Mouse (Mus musculus) embryonic facial prominence, embryonic 12.5 days (tissue): Measurements from ENCODE around the gene Sgsm3. TPM values are rescaled to one million over a fixed set of nuclear protein-coding genes. Genes with fewer than 3 reads are reported as not detected.

Source experiments
- ATAC-seq: fragments of 200-750 bp; cut with Nextera tagmentation; 2 replicates; pipeline ENCODE4 v1.8.0; 2017; ENCODE audit not compliant: insufficient number of reproducible peaks, insufficient read depth, low FRiP score, low TSS enrichment
- H3K27ac ChIP-seq: fragments of 300-500 bp; sonication (generic); 2 replicates; pipeline ENCODE4 v1.5.1; 2016; ENCODE audit warnings: mild to moderate bottlenecking
- H3K27me3 ChIP-seq: fragments of 300-500 bp; sonication (generic); 2 replicates; pipeline ENCODE4 v1.6.1; 2016; ENCODE audit warnings: mild to moderate bottlenecking, moderate library complexity
- H3K36me3 ChIP-seq: fragments of 300-500 bp; sonication (generic); 2 replicates; pipeline ENCODE4 v1.6.1; 2016; ENCODE audit warnings: mild to moderate bottlenecking
- H3K4me1 ChIP-seq: fragments of 300-500 bp; sonication (generic); 2 replicates; pipeline ENCODE4 v1.6.1; 2016
- H3K4me2 ChIP-seq: fragments of 300-500 bp; sonication (generic); replicated peaks from 2 replicates; pipeline ENCODE4 v1.6.1; 2016; ENCODE audit warnings: mild to moderate bottlenecking, moderate library complexity
- H3K4me3 ChIP-seq: fragments of 300-500 bp; sonication (generic); 2 replicates; pipeline ENCODE4 v1.5.1; 2016; ENCODE audit warnings: mild to moderate bottlenecking
- H3K9ac ChIP-seq: fragments of 300-500 bp; sonication (generic); 2 replicates; pipeline ENCODE4 v1.6.1; 2016; ENCODE audit warnings: mild to moderate bottlenecking, moderate library complexity
- H3K9me3 ChIP-seq: fragments of 300-500 bp; sonication (generic); 2 replicates; pipeline ENCODE4 v1.6.1; 2016; ENCODE audit warnings: mild to moderate bottlenecking, moderate library complexity
- WGBS: fragments of 180-500 bp; shearing (Covaris S2); methylation state at CpG from one replicate; pipeline ENCODE4 v1.1.7; 2016; 5-methylcytosine and 5-hydroxymethylcytosine counted together
- polyA plus RNA-seq: library from polyadenylated mRNA; unstranded; fragments of >200 nt; fragmentation: Nextera tagmentation; extraction: Ambion mirVana; gene quantifications from 2 replicates; pipeline ENCODE4 v1.2.1, GENCODE M21; 2016

The Sgsm3 gene
- polyA plus RNA-seq, 1 experiment from 2014 or later: 31.7 TPM

GRCm38 (mm10) chr15:81011523-81011922, 34.0 kb downstream of the Sgsm3 start:
- 67% methylated on average over 3 of the region's 3 CpGs for WGBS
- Histone ChIP-seq H3K36me3 (peaks cover 66% of the 10 kb centered on the region), H3K4me1 (no peaks in the 10 kb centered on the region), H3K9me3 (no peaks in the 10 kb centered on the region), H3K27me3 (no peaks in the 10 kb centered on the region), H3K4me2 (no peak overlapping the region), H3K9ac (no peak overlapping the region), H3K4me3 (no peak overlapping the region), H3K27ac (no peak overlapping the region)
- no peak for ATAC-seq

GRCm38 (mm10) chr15:81012359-81012758, 34.8 kb downstream of the Sgsm3 start:
- Histone ChIP-seq H3K9me3 (no peaks in the 10 kb centered on the region), H3K4me1 (no peaks in the 10 kb centered on the region), H3K27ac (no peak overlapping the region), H3K4me3 (no peak overlapping the region), H3K9ac (no peak overlapping the region), H3K4me2 (no peak overlapping the region), H3K36me3 (peaks cover 75% of the 10 kb centered on the region), H3K27me3 (no peaks in the 10 kb centered on the region)
- WGBS: 83% methylated on average over 4 of the region's 4 CpGs
- no peak for ATAC-seq

GRCm38 (mm10) chr15:81013186-81013585, 35.6 kb downstream of the Sgsm3 start:
- H3K27me3 ChIP-seq: no peaks in the 10 kb centered on the region
- no peak overlapping the region for H3K27ac ChIP-seq
- H3K4me2 ChIP-seq: no peak overlapping the region
- no peaks in the 10 kb centered on the region for H3K9me3 ChIP-seq
- no peaks in the 10 kb centered on the region for H3K4me1 ChIP-seq
- H3K9ac ChIP-seq: no peak overlapping the region
- H3K4me3 ChIP-seq: no peak overlapping the region
- no peak for ATAC-seq
- peaks cover 83% of the 10 kb centered on the region for H3K36me3 ChIP-seq
- 73% methylated on average over 7 of the region's 7 CpGs for WGBS

DNA sequence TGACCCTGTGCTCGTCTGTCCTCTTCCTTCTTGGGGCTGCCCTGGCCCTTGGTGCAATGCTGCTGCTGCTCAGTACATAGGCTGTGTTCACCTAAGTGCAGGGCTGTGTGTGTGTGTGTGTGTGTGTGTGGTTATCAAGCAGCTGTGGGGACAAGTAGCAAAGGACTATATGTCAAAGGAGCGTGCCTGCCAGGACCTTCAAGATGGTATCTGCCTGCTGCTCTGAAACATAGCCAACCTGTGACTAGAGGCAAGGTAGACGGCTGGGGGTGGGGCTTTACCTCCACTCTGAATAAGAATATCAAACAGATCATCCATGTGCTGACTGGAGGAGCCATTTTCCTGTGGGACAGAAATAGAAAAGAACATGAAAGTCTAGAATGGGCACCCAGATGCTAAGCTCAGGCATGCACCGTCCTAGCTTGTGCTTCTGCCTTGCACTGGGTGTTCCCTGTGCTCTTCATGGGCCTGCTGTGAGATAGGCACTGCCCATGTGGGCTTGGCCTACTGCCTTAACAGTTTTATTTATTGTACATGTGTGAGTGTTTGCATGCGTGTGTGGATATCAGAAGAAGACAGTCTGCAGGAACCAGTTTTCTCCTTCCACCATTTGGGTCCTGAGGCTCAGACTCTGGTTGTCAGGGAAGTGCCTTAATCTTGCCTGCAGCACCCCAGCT, 37.6 kb downstream of the Sgsm3 start:
- 84% methylated on average over 5 of the region's 5 CpGs for WGBS
- H3K27ac ChIP-seq: no peak overlapping the region
- H3K4me3 ChIP-seq: no peak overlapping the region
- no peaks in the 10 kb centered on the region for H3K4me1 ChIP-seq
- H3K4me2 ChIP-seq: no peak overlapping the region
- H3K27me3 ChIP-seq: no peaks in the 10 kb centered on the region
- ATAC-seq: no peak
- peaks cover 88% of the 10 kb centered on the region for H3K36me3 ChIP-seq
- H3K9me3 ChIP-seq: no peaks in the 10 kb centered on the region
- no peak overlapping the region for H3K9ac ChIP-seq

DNA sequence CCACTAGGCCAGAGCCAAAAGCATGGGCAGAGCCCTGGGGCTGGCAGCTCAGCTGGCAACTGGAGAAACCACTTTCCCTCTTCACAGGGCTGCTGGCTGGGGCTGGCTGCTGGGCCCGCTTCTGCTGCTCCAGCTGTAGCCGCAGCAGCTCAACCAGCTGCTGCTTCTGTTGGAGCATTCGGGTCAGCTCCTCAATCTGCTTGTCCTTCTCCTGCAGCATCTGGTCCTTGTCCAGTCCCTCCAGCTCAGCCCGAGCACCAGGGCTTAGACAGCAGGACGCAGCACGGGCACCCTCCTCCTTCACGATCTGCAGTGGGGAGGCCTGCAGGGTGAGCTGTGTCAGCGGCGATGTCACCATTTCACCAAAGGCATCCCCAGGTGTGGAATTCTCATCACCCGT, 38.9 kb downstream of the Sgsm3 start:
- Histone ChIP-seq H3K9ac (no peak overlapping the region), H3K36me3 (peaks cover 83% of the 10 kb centered on the region), H3K27me3 (no peaks in the 10 kb centered on the region), H3K4me1 (no peaks in the 10 kb centered on the region), H3K27ac (no peak overlapping the region), H3K4me3 (no peak overlapping the region), H3K4me2 (no peak overlapping the region), H3K9me3 (no peaks in the 10 kb centered on the region)
- 87% methylated on average over 10 of the region's 10 CpGs for WGBS
- ATAC-seq: no peak

GRCm38 (mm10) chr15:81017308-81017707, 39.7 kb downstream of the Sgsm3 start:
- no peaks in the 10 kb centered on the region for H3K9me3 ChIP-seq
- 92% methylated on average over 7 of the region's 7 CpGs for WGBS

DNA sequence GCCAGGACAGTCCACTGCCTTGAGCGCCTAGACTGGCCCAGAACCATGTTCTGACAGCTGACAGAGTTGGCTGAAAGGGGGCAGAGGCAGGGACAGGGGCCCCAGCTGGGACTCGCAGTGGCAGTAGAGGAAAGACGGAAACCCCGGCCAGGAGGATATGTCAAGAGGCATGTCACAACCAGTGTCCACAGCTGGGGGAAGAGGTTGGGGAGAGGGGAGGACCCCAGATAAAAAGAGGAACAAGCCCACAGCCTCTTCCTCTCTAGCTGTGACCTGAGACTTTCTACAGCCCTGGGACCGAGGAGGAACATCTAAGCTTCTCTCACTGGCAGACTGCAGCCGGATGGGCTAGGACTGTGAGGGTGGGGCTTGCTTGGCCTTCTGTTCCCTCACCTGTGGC, 43.8 kb downstream of the Sgsm3 start:
- WGBS: 81% methylated on average over 6 of the region's 6 CpGs
- no peaks in the 10 kb centered on the region for H3K4me1 ChIP-seq
- no peak overlapping the region for H3K27ac ChIP-seq
- peaks cover 51% of the 10 kb centered on the region for H3K36me3 ChIP-seq
- H3K4me3 ChIP-seq: no peak overlapping the region
- no peaks in the 10 kb centered on the region for H3K27me3 ChIP-seq
- no peak overlapping the region for H3K9ac ChIP-seq
- H3K9me3 ChIP-seq: no peaks in the 10 kb centered on the region
- ATAC-seq: no peak
- no peak overlapping the region for H3K4me2 ChIP-seq

More at GRCm38 (mm10) chr15:81017308-81017707, 39.7 kb downstream of the Sgsm3 start:
- Histone ChIP-seq H3K9ac (no peak overlapping the region), H3K27me3 (no peaks in the 10 kb centered on the region), H3K4me1 (no peaks in the 10 kb centered on the region), H3K27ac (no peak overlapping the region), H3K4me3 (no peak overlapping the region), H3K36me3 (peaks cover 84% of the 10 kb centered on the region), H3K4me2 (no peak overlapping the region)
- ATAC-seq: no peak

DNA sequence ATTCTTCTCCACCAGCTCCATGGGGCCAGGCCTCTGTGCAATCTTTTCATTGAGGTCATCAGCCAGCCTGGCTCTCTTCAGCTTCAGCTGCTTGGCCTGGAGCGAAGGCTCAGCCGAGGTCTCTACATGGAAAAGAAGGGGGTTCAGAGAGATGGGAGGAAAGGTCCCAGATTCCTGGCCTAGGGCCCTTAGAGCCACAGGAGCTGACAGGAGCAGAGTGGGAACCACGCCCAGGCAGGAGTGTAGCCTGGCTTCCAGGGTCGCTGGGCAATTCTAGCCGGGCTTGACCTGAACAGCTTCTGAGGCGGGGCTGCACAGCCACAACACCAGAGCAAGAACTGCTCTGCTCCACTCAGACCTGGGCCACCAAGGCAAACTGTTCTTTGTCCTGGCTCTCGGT, 44.9 kb downstream of the Sgsm3 start:
- no peak for ATAC-seq
- Histone ChIP-seq H3K36me3 (peaks cover 40% of the 10 kb centered on the region), H3K27ac (no peak overlapping the region), H3K27me3 (no peaks in the 10 kb centered on the region), H3K4me2 (no peak overlapping the region), H3K4me1 (no peaks in the 10 kb centered on the region), H3K9ac (no peak overlapping the region), H3K9me3 (no peaks in the 10 kb centered on the region), H3K4me3 (no peak overlapping the region)
- WGBS: 87% methylated on average over 7 of the region's 7 CpGs

GRCm38 (mm10) chr15:81023842-81024241, 46.3 kb downstream of the Sgsm3 start:
- no peak for ATAC-seq
- 91% methylated on average over 9 of the region's 9 CpGs for WGBS
- no peaks in the 10 kb centered on the region for H3K9me3 ChIP-seq
- no peak overlapping the region for H3K9ac ChIP-seq
- H3K27me3 ChIP-seq: no peaks in the 10 kb centered on the region
- H3K27ac ChIP-seq: no peak overlapping the region
- no peak overlapping the region for H3K4me3 ChIP-seq
- H3K36me3 ChIP-seq: peaks cover 27% of the 10 kb centered on the region
- H3K4me2 ChIP-seq: no peak overlapping the region
- peaks cover 6% of the 10 kb centered on the region; the same call in 1 of the 2 replicates for H3K4me1 ChIP-seq

GRCm38 (mm10) chr15:81026901-81027300, 49.3 kb downstream of the Sgsm3 start:
- Histone ChIP-seq H3K4me1 (peaks cover 9% of the 10 kb centered on the region; the same call in 1 of the 2 replicates), H3K4me2 (no peak overlapping the region), H3K9me3 (no peaks in the 10 kb centered on the region), H3K9ac (no peak overlapping the region), H3K4me3 (no peak overlapping the region), H3K36me3 (peaks cover 6% of the 10 kb centered on the region; the same call in 1 of the 2 replicates), H3K27ac (no peak overlapping the region), H3K27me3 (no peaks in the 10 kb centered on the region)
- no peak for ATAC-seq
- 80% methylated on average over 5 of the region's 5 CpGs for WGBS

- H3K4me3 ChIP-seq: no peak overlapping the region
- H3K9ac ChIP-seq: no peak overlapping the region
- H3K4me1 ChIP-seq: peaks cover 9% of the 10 kb centered on the region; the same call in 1 of the 2 replicates
- H3K4me2 ChIP-seq: no peak overlapping the region
- no peaks in the 10 kb centered on the region for H3K27me3 ChIP-seq
- peak; percentile 80 for ATAC-seq
- H3K27ac ChIP-seq: no peak overlapping the region
- H3K36me3 ChIP-seq: peaks cover under 1% of the 10 kb centered on the region; the same call in 1 of the 2 replicates
- no peaks in the 10 kb centered on the region for H3K9me3 ChIP-seq
- WGBS: 42% methylated on average over 8 of the region's 8 CpGs
Observed at GRCm38 (mm10) chr15:81027378-81028173, 50.0 kb downstream of the Sgsm3 start.

DNA sequence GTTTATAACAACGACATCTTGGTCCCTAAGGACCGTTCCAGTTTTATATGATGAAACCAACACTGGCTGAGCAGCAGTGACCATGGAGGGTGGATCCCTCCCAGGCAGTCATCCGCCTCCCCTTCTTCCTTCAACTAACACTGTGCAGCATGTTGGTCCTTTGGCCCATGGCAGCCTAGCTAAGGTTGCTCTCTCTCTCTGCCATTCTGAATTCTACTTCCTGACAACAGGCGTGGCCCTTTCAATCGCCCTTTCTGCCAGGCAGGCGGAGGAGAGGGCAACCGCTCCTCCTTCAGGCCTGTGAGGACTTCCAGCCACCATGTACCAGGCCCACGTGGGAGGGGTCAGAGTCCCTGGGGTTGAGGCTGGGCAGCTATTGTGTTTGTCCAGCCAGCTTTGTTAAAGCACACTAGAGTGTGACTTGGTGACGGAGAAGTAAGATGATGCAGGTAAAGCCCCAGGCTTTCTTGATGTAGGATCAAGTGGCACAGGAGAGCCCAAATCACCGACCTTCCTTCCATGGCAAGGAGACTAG, 53.4 kb downstream of the Sgsm3 start:
- 74% methylated on average over 10 of the region's 10 CpGs for WGBS
- no peak overlapping the region for H3K9ac ChIP-seq
- H3K27ac ChIP-seq: no peak overlapping the region
- H3K9me3 ChIP-seq: no peaks in the 10 kb centered on the region
- ATAC-seq: no peak
- no peak overlapping the region for H3K4me3 ChIP-seq
- no peaks in the 10 kb centered on the region for H3K36me3 ChIP-seq
- no peaks in the 10 kb centered on the region for H3K27me3 ChIP-seq
- peaks cover 32% of the 10 kb centered on the region for H3K4me1 ChIP-seq
- H3K4me2 ChIP-seq: no peak overlapping the region
